Mouse (Mus musculus): ENCODE results near the gene BC005537. TPM values are rescaled to one million over a fixed set of nuclear protein-coding genes. Genes with fewer than 3 reads are reported as not detected.

The BC005537 gene
- polyA plus RNA-seq (2015; fragmentation: Nextera tagmentation; extraction: Ambion mirVana): 11.0 and 11.1 TPM in 2 replicates

DNA sequence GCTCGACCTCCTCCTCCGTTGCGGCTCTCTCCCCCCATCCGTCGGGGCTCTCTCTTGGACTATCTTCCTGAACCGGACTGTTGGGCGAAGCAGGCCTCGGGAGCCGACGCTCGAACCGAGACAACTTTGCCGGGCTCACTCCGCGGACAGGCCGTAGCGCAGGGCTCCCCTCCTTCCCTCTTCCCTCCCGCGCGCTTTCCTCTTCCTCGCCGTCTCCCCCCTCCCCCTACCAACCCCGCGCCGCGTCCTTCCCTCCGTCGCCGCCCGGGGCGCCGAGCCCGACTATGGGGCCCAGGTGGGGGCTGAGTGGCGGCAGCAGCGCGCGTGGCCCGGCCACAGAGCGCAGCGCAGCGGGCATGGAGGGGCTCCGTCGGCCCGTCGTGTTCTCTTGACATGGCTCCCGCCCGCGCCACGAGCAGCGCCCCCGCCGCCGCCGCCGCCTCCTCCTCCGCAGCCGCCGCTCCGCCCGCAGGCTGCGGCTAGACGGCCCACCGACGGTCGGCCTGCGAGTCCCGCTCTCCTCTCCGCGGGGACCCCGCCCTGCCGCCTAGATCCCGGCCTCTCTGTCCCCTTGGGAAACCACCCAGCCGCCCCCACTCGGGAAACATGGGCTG lies at the start of gene BC005537:
TSS of gene BC005537 (plus strand) at position 350 of the 614 bp plus-strand sequence.
- peak within 1 kb of the TSS; percentile 100 for H3K27ac ChIP-seq (replicated peaks)
- no peaks in the 10 kb centered on the region for H3K27me3 ChIP-seq (ENCODE audit: control insufficient read depth, insufficient read depth, low read length)
- no peaks in the 10 kb centered on the region for H3K9me3 ChIP-seq (ENCODE audit: control insufficient read depth, low read length)
- ATAC-seq (ENCODE audit: low FRiP score, low TSS enrichment) (peak; percentile 69), DNase-seq (ENCODE audit: low spot score) (peak; percentile 76)
- H3K4me2 ChIP-seq (replicated peaks; ENCODE audit: low read depth): peak within 1 kb of the TSS; percentile 88
- TF ChIP-seq EP300 (optimal IDR thresholded peaks at IDR 0.05): no peak
- TF ChIP-seq CTCF (IDR thresholded peaks at IDR 0.05; ENCODE audit: low read depth): peak; percentile 31
- H3K9ac ChIP-seq (ENCODE audit: low read length): peak within 1 kb of the TSS; percentile 98
- H3K36me3 ChIP-seq (ENCODE audit: control insufficient read depth, insufficient read depth, low read length): peaks cover 4% of the 10 kb centered on the region; the same call in 1 of the 2 replicates
- H3K4me1 ChIP-seq (replicated peaks; ENCODE audit: control insufficient read depth, insufficient read depth): no peaks in the 10 kb centered on the region
- WGBS: under 1% methylated on average over 65 of the region's 74 CpGs
- H3K4me3 ChIP-seq (ENCODE audit: low read depth, low read length): peak within 1 kb of the TSS; percentile 97

DNA sequence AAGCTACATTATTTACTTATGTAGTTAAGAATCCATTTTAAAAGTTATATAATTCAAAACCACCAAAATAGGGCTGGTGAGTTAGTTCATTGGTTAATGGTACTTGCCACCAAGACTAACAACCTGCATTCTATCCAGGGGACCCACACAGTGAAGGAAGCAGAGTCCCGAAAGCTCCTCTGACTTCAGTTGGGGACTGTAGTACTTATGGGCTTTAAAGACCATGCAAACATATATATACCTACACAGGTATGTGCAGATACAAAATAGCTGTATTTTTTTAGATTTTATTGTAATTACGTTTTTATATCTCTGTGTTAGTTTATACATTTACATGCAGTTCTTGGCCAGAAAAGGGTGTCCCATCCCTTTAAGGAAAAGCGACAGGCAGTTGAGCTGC lies 44.7 kb upstream of the BC005537 start:
- H3K4me2 ChIP-seq (replicated peaks; ENCODE audit: low read depth): no peak overlapping the region
- H3K27me3 ChIP-seq (ENCODE audit: control insufficient read depth, insufficient read depth, low read length): no peaks in the 10 kb centered on the region
- 97% methylated on average over 3 of the region's 3 CpGs for WGBS
- ATAC-seq (ENCODE audit: low FRiP score, low TSS enrichment) (no peak), DNase-seq (ENCODE audit: low spot score) (no peak)
- H3K9ac ChIP-seq (ENCODE audit: low read length): no peak overlapping the region
- no peak overlapping the region for H3K4me3 ChIP-seq (ENCODE audit: low read depth, low read length)
- no peak overlapping the region for H3K27ac ChIP-seq (replicated peaks)
- H3K36me3 ChIP-seq (ENCODE audit: control insufficient read depth, insufficient read depth, low read length): no peaks in the 10 kb centered on the region
- TF ChIP-seq EP300 (optimal IDR thresholded peaks at IDR 0.05): no peak
- TF ChIP-seq CTCF (IDR thresholded peaks at IDR 0.05; ENCODE audit: low read depth): no peak
- H3K9me3 ChIP-seq (ENCODE audit: control insufficient read depth, low read length): no peaks in the 10 kb centered on the region
- H3K4me1 ChIP-seq (replicated peaks; ENCODE audit: control insufficient read depth, insufficient read depth): no peaks in the 10 kb centered on the region

DNA sequence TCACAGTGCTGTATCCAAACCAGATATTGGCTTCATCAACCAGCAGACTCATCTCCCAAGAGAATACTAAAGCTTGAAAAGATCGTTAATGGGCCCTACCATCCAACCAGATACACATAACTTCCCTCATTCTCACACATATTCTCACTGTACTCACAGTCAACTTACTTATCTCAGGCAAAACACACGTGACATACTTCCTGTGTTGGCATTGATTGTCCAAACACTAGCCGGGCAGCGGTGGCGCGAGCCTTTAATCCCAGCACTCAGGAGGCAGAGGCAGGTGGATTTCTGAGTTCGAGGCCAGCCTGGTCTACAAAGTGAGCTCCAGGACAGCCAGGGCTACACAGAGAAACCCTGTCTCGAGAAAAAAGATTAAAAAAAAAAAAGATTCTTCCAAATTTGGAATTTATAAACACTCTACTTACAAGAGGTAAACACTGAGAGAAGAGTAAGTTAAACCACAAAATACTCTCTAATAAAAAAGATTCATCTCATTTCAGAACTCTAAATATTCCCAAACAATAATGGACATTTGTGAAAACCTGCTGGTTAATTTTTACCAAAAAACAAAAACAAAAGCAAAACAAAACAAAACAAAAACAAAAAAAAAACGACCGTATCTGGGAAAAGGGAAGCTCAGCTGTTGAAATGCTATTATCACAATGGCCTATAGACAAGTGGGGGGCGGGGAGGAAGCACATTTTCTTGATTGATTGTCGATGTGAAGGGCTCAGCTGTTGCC lies 43.5 kb upstream of the BC005537 start:
- Histone ChIP-seq H3K36me3 (ENCODE audit: control insufficient read depth, insufficient read depth, low read length) (no peaks in the 10 kb centered on the region), H3K27ac (replicated peaks) (no peak overlapping the region), H3K4me3 (ENCODE audit: low read depth, low read length) (no peak overlapping the region), H3K27me3 (ENCODE audit: control insufficient read depth, insufficient read depth, low read length) (no peaks in the 10 kb centered on the region), H3K9me3 (ENCODE audit: control insufficient read depth, low read length) (no peaks in the 10 kb centered on the region), H3K9ac (ENCODE audit: low read length) (no peak overlapping the region), H3K4me1 (replicated peaks; ENCODE audit: control insufficient read depth, insufficient read depth) (no peaks in the 10 kb centered on the region), H3K4me2 (replicated peaks; ENCODE audit: low read depth) (no peak overlapping the region)
- TF ChIP-seq CTCF (IDR thresholded peaks at IDR 0.05; ENCODE audit: low read depth) (no peak), EP300 (optimal IDR thresholded peaks at IDR 0.05) (no peak)
- DNase-seq (ENCODE audit: low spot score): no peak
- 71% methylated on average over 12 of the region's 12 CpGs for WGBS
- ATAC-seq (ENCODE audit: low FRiP score, low TSS enrichment): no peak

DNA sequence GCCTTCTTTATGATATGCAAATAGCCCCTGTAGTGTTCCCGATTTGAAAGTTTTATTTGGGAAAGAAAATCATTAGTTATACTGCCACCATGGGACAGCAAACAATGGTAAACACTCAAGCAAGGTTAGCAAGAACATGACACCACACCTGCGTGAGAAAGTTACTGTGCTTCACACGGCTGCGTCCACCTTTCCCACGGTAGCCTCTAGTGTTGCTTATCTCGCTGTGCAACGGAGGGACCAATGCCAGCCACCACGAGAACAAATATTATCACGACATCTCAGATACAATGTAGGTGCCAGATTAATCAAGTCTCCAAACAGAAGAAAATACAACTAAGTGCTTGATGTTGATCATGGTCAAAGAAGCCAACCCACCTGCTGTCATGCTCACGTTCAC lies 42.0 kb upstream of the BC005537 start:
- DNase-seq (ENCODE audit: low spot score): no peak
- 52% methylated on average over 10 of the region's 10 CpGs for WGBS
- ATAC-seq (ENCODE audit: low FRiP score, low TSS enrichment): no peak

DNA sequence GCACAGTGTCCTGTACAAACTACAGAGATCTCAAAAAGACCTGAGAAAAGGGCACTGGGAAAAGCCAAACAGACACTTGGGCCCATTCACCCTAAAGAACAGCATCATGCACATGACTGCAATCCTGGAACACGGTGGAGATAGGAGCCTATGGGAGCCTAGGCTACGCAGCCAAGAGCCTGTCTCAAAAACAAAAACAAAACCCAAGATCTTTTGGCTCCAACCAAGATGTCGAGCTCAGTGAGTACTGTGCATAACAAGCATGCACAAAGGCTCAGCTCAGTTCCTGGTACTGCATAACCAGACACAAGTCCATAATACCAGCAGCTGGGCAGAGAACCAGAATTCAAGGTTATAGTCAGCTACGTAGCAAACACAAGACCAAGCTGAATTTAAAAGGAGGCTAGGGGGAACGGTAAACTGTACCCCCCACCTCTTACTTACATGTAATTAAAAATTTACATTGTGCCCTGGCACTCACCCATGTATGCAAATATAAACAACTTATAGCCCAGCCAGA lies 41.0 kb upstream of the BC005537 start:
- 33% methylated on average over 5 of the region's 5 CpGs for WGBS
- no peak for TF ChIP-seq CTCF (IDR thresholded peaks at IDR 0.05; ENCODE audit: low read depth)
- TF ChIP-seq EP300 (optimal IDR thresholded peaks at IDR 0.05): no peak
- Histone ChIP-seq H3K27me3 (ENCODE audit: control insufficient read depth, insufficient read depth, low read length) (no peaks in the 10 kb centered on the region), H3K9ac (ENCODE audit: low read length) (no peak overlapping the region), H3K4me2 (replicated peaks; ENCODE audit: low read depth) (peak overlapping the region; percentile 68), H3K9me3 (ENCODE audit: control insufficient read depth, low read length) (no peaks in the 10 kb centered on the region), H3K4me1 (replicated peaks; ENCODE audit: control insufficient read depth, insufficient read depth) (no peaks in the 10 kb centered on the region), H3K27ac (replicated peaks) (no peak overlapping the region), H3K4me3 (ENCODE audit: low read depth, low read length) (no peak overlapping the region), H3K36me3 (ENCODE audit: control insufficient read depth, insufficient read depth, low read length) (no peaks in the 10 kb centered on the region)
- ATAC-seq (ENCODE audit: low FRiP score, low TSS enrichment) (no peak), DNase-seq (ENCODE audit: low spot score) (no peak)

More for the DNA sequence above, 42.0 kb upstream of the BC005537 start:
- H3K27me3 ChIP-seq (ENCODE audit: control insufficient read depth, insufficient read depth, low read length): no peaks in the 10 kb centered on the region
- no peaks in the 10 kb centered on the region for H3K4me1 ChIP-seq (replicated peaks; ENCODE audit: control insufficient read depth, insufficient read depth)
- TF ChIP-seq EP300 (optimal IDR thresholded peaks at IDR 0.05) (no peak), CTCF (IDR thresholded peaks at IDR 0.05; ENCODE audit: low read depth) (no peak)
- no peaks in the 10 kb centered on the region for H3K9me3 ChIP-seq (ENCODE audit: control insufficient read depth, low read length)
- no peak overlapping the region for H3K4me3 ChIP-seq (ENCODE audit: low read depth, low read length)
- H3K9ac ChIP-seq (ENCODE audit: low read length): no peak overlapping the region
- H3K36me3 ChIP-seq (ENCODE audit: control insufficient read depth, insufficient read depth, low read length): no peaks in the 10 kb centered on the region
- H3K27ac ChIP-seq (replicated peaks): no peak overlapping the region
- H3K4me2 ChIP-seq (replicated peaks; ENCODE audit: low read depth): no peak overlapping the region

DNA sequence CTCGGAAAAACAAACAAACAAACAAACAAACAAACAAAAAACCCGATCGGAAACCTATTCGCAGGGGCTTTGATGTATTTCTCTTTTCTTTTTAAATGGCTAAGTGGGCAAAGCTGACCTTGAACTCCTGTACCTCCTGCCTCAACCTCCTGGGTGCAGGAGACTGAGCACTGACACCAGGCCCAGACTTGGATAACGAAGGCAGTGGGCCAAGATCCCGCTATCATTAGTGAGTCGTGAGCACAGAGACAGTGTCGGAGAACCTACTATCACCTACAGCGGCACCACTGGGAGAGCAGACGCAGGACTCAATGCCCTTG lies 40.4 kb upstream of the BC005537 start:
- WGBS: 2% methylated on average over 10 of the region's 10 CpGs
- TF ChIP-seq EP300 (optimal IDR thresholded peaks at IDR 0.05): no peak
- TF ChIP-seq CTCF (IDR thresholded peaks at IDR 0.05; ENCODE audit: low read depth): no peak
- DNase-seq (ENCODE audit: low spot score) (no peak), ATAC-seq (ENCODE audit: low FRiP score, low TSS enrichment) (no peak; the same call in 1 of the 2 replicates)
- H3K9ac ChIP-seq (ENCODE audit: low read length): peak overlapping the region; percentile 82
- no peaks in the 10 kb centered on the region for H3K4me1 ChIP-seq (replicated peaks; ENCODE audit: control insufficient read depth, insufficient read depth)
- peak overlapping the region; percentile 94 for H3K27ac ChIP-seq (replicated peaks)
- H3K4me3 ChIP-seq (ENCODE audit: low read depth, low read length): peak overlapping the region; percentile 96
- no peaks in the 10 kb centered on the region for H3K9me3 ChIP-seq (ENCODE audit: control insufficient read depth, low read length)
- no peaks in the 10 kb centered on the region for H3K36me3 ChIP-seq (ENCODE audit: control insufficient read depth, insufficient read depth, low read length)
- H3K27me3 ChIP-seq (ENCODE audit: control insufficient read depth, insufficient read depth, low read length): no peaks in the 10 kb centered on the region
- H3K4me2 ChIP-seq (replicated peaks; ENCODE audit: low read depth): peak overlapping the region; percentile 68

All from stomach, postnatal 0 days (tissue).